Comparison of ENCODE assay signal across 8 mouse cellular contexts in the genomic region with DNA sequence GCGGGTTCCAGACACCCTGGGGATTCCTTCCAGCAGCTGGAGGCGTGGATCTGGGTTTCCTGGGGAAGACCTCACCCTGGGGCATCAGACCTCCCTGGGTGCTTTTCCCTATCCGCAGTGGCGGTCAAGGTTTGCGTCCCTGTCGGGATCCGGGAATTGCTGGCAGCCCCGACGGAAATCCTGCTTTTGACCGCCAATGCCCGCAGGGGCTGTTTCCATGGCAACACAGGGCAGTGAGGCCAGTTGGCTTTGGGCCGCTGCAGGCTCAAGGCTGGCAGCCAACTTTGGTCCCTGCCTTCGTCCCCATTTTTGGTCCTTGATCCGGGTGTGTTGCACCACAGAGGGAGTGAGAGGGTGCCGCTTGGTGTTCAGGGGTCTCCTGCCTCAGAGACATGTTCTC. TPM values are rescaled to one million over a fixed set of nuclear protein-coding genes. Genes with fewer than 3 reads are reported as not detected.
A peak's percentile ranks its signal among the peaks of the same experiment; 100 is the strongest.
DNase-seq lines count a peak whose midpoint lies in the region; ATAC-seq and TF ChIP-seq lines count a peak whose summit lies in the region.

No protein-coding gene starts in this region.

- WGBS in embryonic facial prominence, embryonic 14.5 days: 1% methylated on average over 14 of the region's 15 CpGs
- 4% methylated on average over 15 of the region's 15 CpGs for WGBS in heart, embryonic 12.5 days
- 4% methylated on average over 15 of the region's 15 CpGs for WGBS in kidney, embryonic 15.5 days
- 3% methylated on average over 15 of the region's 15 CpGs for WGBS in limb, embryonic 15.5 days

- H3K4me2 ChIP-seq in embryonic facial prominence, embryonic 14.5 days (ENCODE audit: low read depth, low read length): peak overlapping the region; percentile 39
- peak overlapping the region; percentile 52 for H3K4me2 ChIP-seq in heart, embryonic 12.5 days
- H3K4me2 ChIP-seq in kidney, embryonic 15.5 days: peak overlapping the region; percentile 54
- H3K4me2 ChIP-seq in limb, embryonic 15.5 days: peak overlapping the region; percentile 38

- no peaks in the 10 kb centered on the region for H3K9me3 ChIP-seq in ES-Bruce4 (replicated peaks; ENCODE audit: control insufficient read depth, insufficient read depth, low read length, poor library complexity, severe bottlenecking)
- H3K9me3 ChIP-seq in embryonic facial prominence, embryonic 14.5 days (ENCODE audit: control insufficient read depth, low read length): no peaks in the 10 kb centered on the region
- H3K9me3 ChIP-seq in heart, embryonic 12.5 days (replicated peaks): no peaks in the 10 kb centered on the region
- no peaks in the 10 kb centered on the region for H3K9me3 ChIP-seq in kidney, embryonic 15.5 days (replicated peaks)
- H3K9me3 ChIP-seq in limb, embryonic 15.5 days: no peaks in the 10 kb centered on the region

- no peak for TF ChIP-seq POLR2A in ES-Bruce4 (IDR thresholded peaks at IDR 0.05; ENCODE audit: insufficient read depth, low read length)

- H3K4me3 ChIP-seq in ES-Bruce4 (ENCODE audit: low read depth, low read length): peak overlapping the region; percentile 57
- peak overlapping the region; percentile 10 for H3K4me3 ChIP-seq in embryonic facial prominence, embryonic 14.5 days (ENCODE audit: low read depth, low read length)
- H3K4me3 ChIP-seq in heart, embryonic 12.5 days: peak overlapping the region; percentile 14
- peak overlapping the region; percentile 28 for H3K4me3 ChIP-seq in kidney, embryonic 15.5 days (replicated peaks)
- peak overlapping the region; percentile 15; the same call in 1 of the 2 replicates for H3K4me3 ChIP-seq in limb, embryonic 15.5 days

- H3K27me3 ChIP-seq in ES-Bruce4 (ENCODE audit: control insufficient read depth, insufficient read depth, low read length, poor library complexity, severe bottlenecking): no peaks in the 10 kb centered on the region
- H3K27me3 ChIP-seq in embryonic facial prominence, embryonic 14.5 days (replicated peaks; ENCODE audit: control insufficient read depth, insufficient read depth, low read length): peaks cover 23% of the 10 kb centered on the region; the same call in 1 of the 2 replicates
- peaks cover 47% of the 10 kb centered on the region for H3K27me3 ChIP-seq in heart, embryonic 12.5 days (replicated peaks)
- peaks cover 37% of the 10 kb centered on the region for H3K27me3 ChIP-seq in kidney, embryonic 15.5 days
- peaks cover 17% of the 10 kb centered on the region for H3K27me3 ChIP-seq in limb, embryonic 15.5 days

- H3K4me1 ChIP-seq in ES-Bruce4 (ENCODE audit: control insufficient read depth, insufficient read depth, low read length): peaks cover 26% of the 10 kb centered on the region
- H3K4me1 ChIP-seq in embryonic facial prominence, embryonic 14.5 days (ENCODE audit: control insufficient read depth, insufficient read depth, low read length): peaks cover 15% of the 10 kb centered on the region
- H3K4me1 ChIP-seq in heart, embryonic 12.5 days (replicated peaks): peaks cover 32% of the 10 kb centered on the region
- H3K4me1 ChIP-seq in kidney, embryonic 15.5 days: peaks cover 45% of the 10 kb centered on the region
- peaks cover 23% of the 10 kb centered on the region for H3K4me1 ChIP-seq in limb, embryonic 15.5 days

- no peak overlapping the region for H3K27ac ChIP-seq in ES-Bruce4 (ENCODE audit: insufficient read depth, low read length)
- H3K27ac ChIP-seq in embryonic facial prominence, embryonic 14.5 days (replicated peaks; ENCODE audit: low read depth, low read length): no peak overlapping the region
- H3K27ac ChIP-seq in heart, embryonic 12.5 days (ENCODE audit: poor library complexity, severe bottlenecking): no peak overlapping the region
- peak overlapping the region; percentile 51; the same call in 1 of the 2 replicates for H3K27ac ChIP-seq in kidney, embryonic 15.5 days
- peak overlapping the region; percentile 47 for H3K27ac ChIP-seq in limb, embryonic 15.5 days

- TF ChIP-seq EP300 in ES-Bruce4 (IDR thresholded peaks at IDR 0.05; ENCODE audit: insufficient read depth, low read depth, low read length): peak; percentile 59; the same call in 1 of the 2 replicates

- H3K9ac ChIP-seq in ES-Bruce4 (ENCODE audit: low read depth, poor library complexity, severe bottlenecking): peak overlapping the region; percentile 20
- 0 out of 2 replicates have a peak overlapping the region, but pooled peaks have one; percentile 41 for H3K9ac ChIP-seq in embryonic facial prominence, embryonic 14.5 days (ENCODE audit: low read depth, low read length)
- H3K9ac ChIP-seq in heart, embryonic 12.5 days: no peak overlapping the region
- 0 out of 2 replicates have a peak overlapping the region, but pooled peaks have one; percentile 23 for H3K9ac ChIP-seq in kidney, embryonic 15.5 days
- no peak overlapping the region for H3K9ac ChIP-seq in limb, embryonic 15.5 days

- no peak for ATAC-seq in embryonic facial prominence, embryonic 14.5 days (ENCODE audit: low read depth)
- no peak for ATAC-seq in heart, embryonic 12.5 days (ENCODE audit: insufficient number of reproducible peaks, low FRiP score)
- no peak for ATAC-seq in kidney, embryonic 15.5 days (replicated peaks; ENCODE audit: low FRiP score)
- no peak for ATAC-seq in limb, embryonic 15.5 days (ENCODE audit: insufficient number of reproducible peaks, low FRiP score, low TSS enrichment, low read depth)
- 0 out of 2 replicates have a peak, but pooled peaks have one; percentile 1 for ATAC-seq in monocyte, adult 5-6 weeks (replicated peaks; ENCODE audit: insufficient number of reproducible peaks, low FRiP score, low TSS enrichment, poor library complexity, severe bottlenecking)

- no peak for TF ChIP-seq CTCF in ES-Bruce4 (IDR thresholded peaks at IDR 0.05; ENCODE audit: low read depth, low read length)

- H3K36me3 ChIP-seq in ES-Bruce4 (ENCODE audit: control insufficient read depth, insufficient read depth, low read length, poor library complexity, severe bottlenecking): no peaks in the 10 kb centered on the region
- H3K36me3 ChIP-seq in embryonic facial prominence, embryonic 14.5 days (ENCODE audit: control insufficient read depth, insufficient read depth, low read length): no peaks in the 10 kb centered on the region
- no peaks in the 10 kb centered on the region for H3K36me3 ChIP-seq in heart, embryonic 12.5 days
- H3K36me3 ChIP-seq in kidney, embryonic 15.5 days: no peaks in the 10 kb centered on the region
- H3K36me3 ChIP-seq in limb, embryonic 15.5 days: no peaks in the 10 kb centered on the region

- peak; percentile 72 to 79 for DNase-seq in adrenal gland, postnatal 4 days (ENCODE audit: low spot score in 2 of 2)
- DNase-seq in embryonic facial prominence, embryonic 14.5 days (ENCODE audit: low spot score): peak; percentile 72
- DNase-seq in thymus, postnatal 25 days: peak; percentile 24

RNA-seq across cellular contexts. Expression of gene Fgr, which starts 1.0 kb away (rescaled TPM):
- 0.70 and 1.9 TPM in 2 replicates for polyA plus RNA-seq in ES-Bruce4 (2011; ENCODE audit: insufficient read depth, insufficient read length, low read depth, missing spikeins)
- 1 to 10 TPM; 1.2 to 1.5 TPM for total RNA-seq in adrenal gland, postnatal 4 days (2021)
- polyA plus RNA-seq in embryonic facial prominence, embryonic 14.5 days (2014; fragmentation: Nextera tagmentation; extraction: Ambion mirVana): 0.48 and 0.85 TPM in 2 replicates
- 0.19 and 0.23 TPM in 2 replicates for polyA plus RNA-seq in heart, embryonic 12.5 days (2016; fragmentation: Nextera tagmentation; extraction: Ambion mirVana)
- polyA plus RNA-seq in kidney, embryonic 15.5 days (2015; fragmentation: Nextera tagmentation; extraction: Ambion mirVana): 0.63 and 0.81 TPM in 2 replicates
- polyA plus RNA-seq in limb, embryonic 15.5 days (2015; fragmentation: Nextera tagmentation; extraction: Ambion mirVana): 0.36 and 0.41 TPM in 2 replicates
- total RNA-seq in monocyte, adult 5-6 weeks (2017): 266 TPM in 3 replicates

RNA-seq across cellular contexts. Expression of gene Ahdc1, which starts 36.2 kb away (rescaled TPM):
- 88.2 and 102 TPM in 2 replicates for polyA plus RNA-seq in ES-Bruce4 (2011; ENCODE audit: insufficient read depth, insufficient read length, low read depth, missing spikeins)
- 10 to 100 TPM; 92.5 to 98.7 TPM for total RNA-seq in adrenal gland, postnatal 4 days (2021)
- 11.0 and 11.7 TPM in 2 replicates for polyA plus RNA-seq in embryonic facial prominence, embryonic 14.5 days (2014; fragmentation: Nextera tagmentation; extraction: Ambion mirVana)
- 11.6 and 11.7 TPM in 2 replicates for polyA plus RNA-seq in heart, embryonic 12.5 days (2016; fragmentation: Nextera tagmentation; extraction: Ambion mirVana)
- 7.4 and 10.1 TPM in 2 replicates for polyA plus RNA-seq in kidney, embryonic 15.5 days (2015; fragmentation: Nextera tagmentation; extraction: Ambion mirVana)
- polyA plus RNA-seq in limb, embryonic 15.5 days (2015; fragmentation: Nextera tagmentation; extraction: Ambion mirVana): 10.7 and 13.2 TPM in 2 replicates
- 2.8 to 13.7 TPM (median 3.3 TPM) in 3 replicates for total RNA-seq in monocyte, adult 5-6 weeks (2017)

RNA-seq across cellular contexts. Expression of gene Fam76a, which starts 52.5 kb away (rescaled TPM):
- 22.8 and 24.3 TPM in 2 replicates for polyA plus RNA-seq in ES-Bruce4 (2011; ENCODE audit: insufficient read depth, insufficient read length, low read depth, missing spikeins)
- total RNA-seq in adrenal gland, postnatal 4 days (2021): 10 to 100 TPM; 37.0 to 37.1 TPM
- 47.3 and 54.4 TPM in 2 replicates for polyA plus RNA-seq in embryonic facial prominence, embryonic 14.5 days (2014; fragmentation: Nextera tagmentation; extraction: Ambion mirVana)
- 25.9 and 29.0 TPM in 2 replicates for polyA plus RNA-seq in heart, embryonic 12.5 days (2016; fragmentation: Nextera tagmentation; extraction: Ambion mirVana)
- polyA plus RNA-seq in kidney, embryonic 15.5 days (2015; fragmentation: Nextera tagmentation; extraction: Ambion mirVana): 35.1 and 35.8 TPM in 2 replicates
- polyA plus RNA-seq in limb, embryonic 15.5 days (2015; fragmentation: Nextera tagmentation; extraction: Ambion mirVana): 43.9 and 47.4 TPM in 2 replicates
- 27.3 to 53.5 TPM (median 33.8 TPM) in 3 replicates for total RNA-seq in monocyte, adult 5-6 weeks (2017)

Comparison
In these comparisons a context has a peak if more than half of its experiments do, and no peak if none do; other contexts are left out.
1. H3K27ac ChIP-seq: peak in kidney, embryonic 15.5 days (single experiment) and limb, embryonic 15.5 days (single experiment); none in ES-Bruce4 (single experiment), embryonic facial prominence, embryonic 14.5 days (single experiment) and heart, embryonic 12.5 days (single experiment).
2. H3K9ac ChIP-seq: peak in ES-Bruce4 (single experiment), embryonic facial prominence, embryonic 14.5 days (single experiment) and kidney, embryonic 15.5 days (single experiment); none in heart, embryonic 12.5 days (single experiment) and limb, embryonic 15.5 days (single experiment).
3. DNase-seq: peak in every context shown above with its lines; median percentile 76 in adrenal gland, postnatal 4 days; 72 in embryonic facial prominence, embryonic 14.5 days; 24 in thymus, postnatal 25 days.
4. Peak in every context shown above with its lines, with median percentiles within 50 percentile points of each other: H3K4me3 ChIP-seq and H3K4me2 ChIP-seq.